Mouse (Mus musculus) stomach, embryonic 16.5 days (tissue): ENCODE results near the gene Olfr829. TPM values are rescaled to one million over a fixed set of nuclear protein-coding genes. Genes with fewer than 3 reads are reported as not detected.
"Not testable (repeated sequence)": the region's sequence is repeated elsewhere in the genome, so short reads cannot be mapped to it uniquely, and the experiment has no call there.

Experiments
- ATAC-seq: fragments of 200-750 bp; cut with Nextera tagmentation; 2 replicates; pipeline ENCODE4 v1.8.0; 2017; ENCODE audit warnings: moderate number of reproducible peaks, moderate TSS enrichment; ENCODE audit not compliant: insufficient read depth, low FRiP score
- H3K27ac ChIP-seq: fragments of 300-500 bp; sonication (generic); 2 replicates; pipeline ENCODE4 v1.5.1; 2014; ENCODE audit warnings: low read length
- H3K27me3 ChIP-seq: fragments of 300-500 bp; sonication (generic); 2 replicates; pipeline ENCODE4 v1.6.1; 2014; ENCODE audit warnings: low read length, control low read depth, mixed read lengths; ENCODE audit not compliant: control insufficient read depth, insufficient read depth
- H3K36me3 ChIP-seq: fragments of 300-500 bp; sonication (generic); 2 replicates; pipeline ENCODE4 v1.6.1; 2014; ENCODE audit warnings: low read length; ENCODE audit not compliant: control insufficient read depth, insufficient read depth
- H3K4me1 ChIP-seq: fragments of 300-500 bp; sonication (generic); 2 replicates; pipeline ENCODE4 v1.6.1; 2014; ENCODE audit warnings: low read length, control low read depth, mixed read lengths; ENCODE audit not compliant: control insufficient read depth, insufficient read depth
- H3K4me2 ChIP-seq: fragments of 300-500 bp; sonication (generic); 2 replicates; pipeline ENCODE4 v1.6.1; 2014; ENCODE audit warnings: low read depth, low read length, mixed read lengths
- H3K4me3 ChIP-seq: fragments of 300-500 bp; sonication (generic); replicated peaks from 2 replicates; pipeline ENCODE4 v1.5.1; 2014; ENCODE audit warnings: mild to moderate bottlenecking, low read length
- H3K9ac ChIP-seq: fragments of 300-500 bp; sonication (generic); 2 replicates; pipeline ENCODE4 v1.6.1; 2014; ENCODE audit warnings: low read length
- H3K9me3 ChIP-seq: fragments of 300-500 bp; sonication (generic); replicated peaks from 2 replicates; pipeline ENCODE4 v1.6.1; 2016; ENCODE audit warnings: low read length, control low read depth; ENCODE audit not compliant: control insufficient read depth
- WGBS: fragments of 180-500 bp; shearing (Covaris S2); extraction: QIAGEN DNeasy Blood & Tissue Kit; methylation state at CpG from one replicate; pipeline ENCODE4 v1.1.7; 2014; 5-methylcytosine and 5-hydroxymethylcytosine counted together
- polyA plus RNA-seq: library from polyadenylated mRNA; unstranded; fragments of >200 nt; fragmentation: Nextera tagmentation; extraction: Ambion mirVana; gene quantifications from 2 replicates; pipeline ENCODE4 v1.2.1, GENCODE M21; 2015

Gene Olfr829
- polyA plus RNA-seq, result not detected in 2 replicates

DNA sequence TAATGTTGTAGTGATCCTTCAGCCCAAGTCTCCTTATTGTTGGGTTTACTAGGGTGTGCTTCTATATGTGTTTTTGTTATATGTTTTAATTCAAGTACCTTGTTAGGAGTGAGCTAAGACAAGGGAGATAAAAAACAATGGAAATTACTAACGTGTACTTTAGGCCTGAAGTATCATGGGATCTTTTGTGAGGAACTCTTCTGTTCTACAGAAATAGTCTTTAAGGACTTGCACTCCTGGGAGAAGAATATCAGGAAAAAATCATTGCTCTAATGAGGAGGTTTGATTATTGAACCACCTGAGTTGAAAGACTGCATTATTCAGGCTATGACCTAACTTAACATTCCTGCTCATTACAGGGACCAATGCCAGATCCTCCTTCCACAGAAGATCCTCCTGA lies at the start of gene Olfr829:
Gene Olfr829, plus strand, starts transcription at position 301 of the 400 bp plus-strand sequence.
- 63% methylated on average over 1 of the region's 1 CpGs for WGBS
- Histone ChIP-seq H3K36me3 (no peaks in the 10 kb centered on the region), H3K27ac (no peak within 1 kb of the TSS), H3K4me3 (no peak within 1 kb of the TSS), H3K9ac (no peak within 1 kb of the TSS), H3K4me2 (no peak within 1 kb of the TSS), H3K4me1 (no peaks in the 10 kb centered on the region), H3K9me3 (no peaks in the 10 kb centered on the region), H3K27me3 (no peaks in the 10 kb centered on the region)
- ATAC-seq, result no peak

- Histone ChIP-seq H3K9me3 (no peaks in the 10 kb centered on the region), H3K9ac (no peak within 1 kb of the TSS), H3K4me3 (no peak within 1 kb of the TSS), H3K4me1 (no peaks in the 10 kb centered on the region), H3K4me2 (no peak within 1 kb of the TSS), H3K27me3 (no peaks in the 10 kb centered on the region), H3K27ac (no peak within 1 kb of the TSS), H3K36me3 (no peaks in the 10 kb centered on the region)
- ATAC-seq, result no peak
Observed at GRCm38 (mm10) chr9:18819426-18819825, 35.3 kb upstream of the Olfr829 start, which contains the start of gene Olfr828. Gene Olfr828, minus strand, starts transcription at chr9:18819526.

DNA sequence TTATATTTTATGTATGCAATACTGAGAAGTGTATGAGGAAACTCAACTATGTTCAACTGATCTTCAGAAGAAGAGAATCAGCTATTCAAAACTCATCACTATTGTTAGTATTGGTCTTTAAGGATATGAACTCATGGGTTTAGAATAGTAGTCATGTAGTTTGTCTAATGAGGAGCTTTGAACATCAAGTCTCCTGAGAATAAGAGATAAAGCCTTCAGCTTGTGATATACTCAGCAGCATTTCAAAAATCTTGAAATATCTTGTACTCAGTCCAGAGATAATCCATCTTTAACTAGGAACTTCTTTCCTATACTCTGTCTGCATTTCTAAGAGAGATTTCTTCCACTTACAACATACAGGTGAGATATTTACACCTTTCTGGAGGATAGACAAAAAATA lies 19.7 kb downstream of the Olfr829 start, which contains the start of gene Olfr830:
Gene Olfr830, plus strand, starts transcription at position 301 of the 400 bp plus-strand sequence.
- Histone ChIP-seq H3K27ac (no peak within 1 kb of the TSS), H3K9ac (no peak within 1 kb of the TSS), H3K9me3 (no peaks in the 10 kb centered on the region), H3K36me3 (no peaks in the 10 kb centered on the region), H3K4me3 (no peak within 1 kb of the TSS), H3K4me1 (no peaks in the 10 kb centered on the region), H3K4me2 (no peak within 1 kb of the TSS), H3K27me3 (no peaks in the 10 kb centered on the region)
- ATAC-seq, result no peak

GRCm38 (mm10) chr9:18907699-18908098 lies 53.0 kb downstream of the Olfr829 start:
- H3K4me3 ChIP-seq, H3K9me3 ChIP-seq, H3K4me1 ChIP-seq, H3K36me3 ChIP-seq, ATAC-seq, H3K27me3 ChIP-seq, H3K9ac ChIP-seq, H3K4me2 ChIP-seq, H3K27ac ChIP-seq: not testable (repeated sequence)
- 66% methylated on average over 2 of the region's 2 CpGs for WGBS

Other genes with a start within 250 kb of the Olfr829 start
- gene Muc16, start 180.4 kb upstream of the Olfr829 start, polyA plus RNA-seq, result 2.7 and 3.0 TPM in 2 replicates
- not detected in 2 replicates for gene Olfr24, start 90.9 kb upstream of the Olfr829 start, polyA plus RNA-seq
- not detected in 2 replicates for gene Olfr828, start 35.4 kb upstream of the Olfr829 start, polyA plus RNA-seq
- not detected in 2 replicates for gene Olfr830, start 19.8 kb downstream of the Olfr829 start, polyA plus RNA-seq
- gene Olfr832, start 82.2 kb downstream of the Olfr829 start, polyA plus RNA-seq, result not detected in 2 replicates
- gene Olfr834, start 133.1 kb downstream of the Olfr829 start, polyA plus RNA-seq, result not detected in 2 replicates
- not detected in 2 replicates for gene Olfr835, start 177.8 kb downstream of the Olfr829 start, polyA plus RNA-seq